22 mouse cellular contexts compared by ENCODE assay signal in the genomic region with DNA sequence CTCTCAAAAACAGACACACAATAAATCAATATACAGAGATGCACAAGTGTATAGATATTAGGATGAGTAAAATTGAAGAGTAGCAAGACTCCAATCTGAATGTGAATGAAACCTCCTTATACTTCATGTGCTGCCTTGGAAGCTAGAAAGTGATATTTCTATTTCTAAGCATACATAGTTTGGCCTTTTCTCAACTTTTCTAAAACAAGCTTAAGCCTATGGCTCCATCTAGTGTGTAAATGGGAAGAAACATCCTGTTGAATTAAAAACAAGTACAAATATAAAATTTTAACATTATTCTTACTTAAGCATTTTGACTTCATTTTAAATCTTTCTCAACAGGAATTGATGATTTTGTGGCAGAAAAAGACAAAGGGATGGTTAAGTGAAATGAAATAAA. TPM values are rescaled to one million over a fixed set of nuclear protein-coding genes. Genes with fewer than 3 reads are reported as not detected.
DNase-seq lines count a peak whose midpoint lies in the region; ATAC-seq and TF ChIP-seq lines count a peak whose summit lies in the region.
"Had no signal": no experiment of that assay in that cellular context is flagged by ENCODE, and none has a peak within 500 bp of the region (broad histone marks: within the 10 kb centered on the region; RNA-seq: fewer than 3 reads in every experiment).

No protein-coding gene starts in this region.

- ATAC-seq in heart, embryonic 12.5 days (ENCODE audit: insufficient number of reproducible peaks, low FRiP score): no peak
- no peak for ATAC-seq in liver, postnatal 0 days
- ATAC-seq in liver, embryonic 12.5 days: no peak
- no peak for ATAC-seq in stomach, postnatal 0 days (ENCODE audit: low FRiP score, low TSS enrichment)
- ATAC-seq in granulocyte monocyte progenitor cell, adult 5-6 weeks (replicated peaks; ENCODE audit: poor library complexity, severe bottlenecking): no peak

- no peaks in the 10 kb centered on the region for H3K36me3 ChIP-seq in heart, adult 2 months (ENCODE audit: control insufficient read depth, insufficient read depth, low read length)
- H3K36me3 ChIP-seq in heart, embryonic 12.5 days: no peaks in the 10 kb centered on the region
- H3K36me3 ChIP-seq in liver, postnatal 0 days (replicated peaks; ENCODE audit: insufficient read depth, low read length): no peaks in the 10 kb centered on the region
- H3K36me3 ChIP-seq in liver, embryonic 12.5 days: no peaks in the 10 kb centered on the region
- H3K36me3 ChIP-seq in stomach, postnatal 0 days (ENCODE audit: control insufficient read depth, insufficient read depth, low read length): no peaks in the 10 kb centered on the region
- H3K36me3 ChIP-seq: embryonic facial prominence, embryonic 13.5 days; limb, embryonic 12.5 days had no signal

- H3K27me3 ChIP-seq in heart, adult 2 months (ENCODE audit: control insufficient read depth, insufficient read depth, low read length): no peaks in the 10 kb centered on the region
- no peaks in the 10 kb centered on the region for H3K27me3 ChIP-seq in heart, embryonic 12.5 days (replicated peaks)
- H3K27me3 ChIP-seq in liver, postnatal 0 days (ENCODE audit: insufficient read depth, low read length): no peaks in the 10 kb centered on the region
- no peaks in the 10 kb centered on the region for H3K27me3 ChIP-seq in liver, embryonic 12.5 days (replicated peaks)
- no peaks in the 10 kb centered on the region for H3K27me3 ChIP-seq in stomach, postnatal 0 days (ENCODE audit: control insufficient read depth, insufficient read depth, low read length)
- H3K27me3 ChIP-seq: CH12.LX; embryonic facial prominence, embryonic 13.5 days; limb, embryonic 12.5 days had no signal

- H3K9me3 ChIP-seq in heart, embryonic 12.5 days (replicated peaks): no peaks in the 10 kb centered on the region
- H3K9me3 ChIP-seq in liver, postnatal 0 days (ENCODE audit: low read length): no peaks in the 10 kb centered on the region
- no peaks in the 10 kb centered on the region for H3K9me3 ChIP-seq in liver, embryonic 12.5 days (replicated peaks)
- H3K9me3 ChIP-seq in stomach, postnatal 0 days (ENCODE audit: control insufficient read depth, low read length): no peaks in the 10 kb centered on the region
- H3K9me3 ChIP-seq: embryonic facial prominence, embryonic 13.5 days; limb, embryonic 12.5 days had no signal

- H3K79me2 ChIP-seq in heart, adult 2 months (replicated peaks; ENCODE audit: control insufficient read depth, insufficient read depth, low read length): no peaks in the 10 kb centered on the region

- no peak for DNase-seq in heart, adult 2 months
- no peak for DNase-seq in liver, postnatal 0 days
- DNase-seq in adipocyte (ENCODE audit: low spot score): peak; percentile 42
- DNase-seq in stomach, postnatal 0 days (ENCODE audit: low spot score): no peak
- DNase-seq: heart, adult 11 months; heart, postnatal 14 days; right cerebral cortex, adult 18-20 months had no signal

- H3K27ac ChIP-seq in heart, adult 2 months: no peak overlapping the region
- H3K27ac ChIP-seq in heart, embryonic 12.5 days (ENCODE audit: poor library complexity, severe bottlenecking): no peak overlapping the region
- no peak overlapping the region for H3K27ac ChIP-seq in liver, postnatal 0 days (ENCODE audit: low read depth)
- no peak overlapping the region for H3K27ac ChIP-seq in liver, embryonic 12.5 days
- H3K27ac ChIP-seq in stomach, postnatal 0 days (replicated peaks): no peak overlapping the region
- H3K27ac ChIP-seq: embryonic facial prominence, embryonic 13.5 days; limb, embryonic 12.5 days; macrophage had no signal

- TF ChIP-seq CTCF in heart, adult 2 months (IDR thresholded peaks at IDR 0.05): peak; percentile 60
- 0 out of 2 replicates have a peak, but pooled peaks have one; percentile 4 for TF ChIP-seq CTCF in liver, postnatal 0 days (IDR thresholded peaks at IDR 0.05; ENCODE audit: low read depth)
- peak; percentile 60 for TF ChIP-seq CTCF in stomach, postnatal 0 days (IDR thresholded peaks at IDR 0.05; ENCODE audit: low read depth)

- intact Hi-C loops in heart, adult 2 months (cut with DNase I): no loop called here

- no peak overlapping the region for H3K9ac ChIP-seq in heart, adult 2 months (ENCODE audit: low read depth, low read length)
- no peak overlapping the region for H3K9ac ChIP-seq in heart, embryonic 12.5 days
- no peak overlapping the region for H3K9ac ChIP-seq in liver, postnatal 0 days (replicated peaks)
- H3K9ac ChIP-seq in liver, embryonic 12.5 days: no peak overlapping the region
- H3K9ac ChIP-seq in stomach, postnatal 0 days (ENCODE audit: low read length): no peak overlapping the region
- H3K9ac ChIP-seq: embryonic facial prominence, embryonic 13.5 days; limb, embryonic 12.5 days had no signal

- TF ChIP-seq POLR2A in heart, adult 2 months (IDR thresholded peaks at IDR 0.05; ENCODE audit: insufficient read depth, low read depth, low read length): no peak

- H3K4me3 ChIP-seq in heart, adult 2 months: no peak overlapping the region
- no peak overlapping the region for H3K4me3 ChIP-seq in heart, embryonic 12.5 days
- H3K4me3 ChIP-seq in liver, postnatal 0 days (ENCODE audit: low read depth, low read length): no peak overlapping the region
- no peak overlapping the region for H3K4me3 ChIP-seq in liver, embryonic 12.5 days
- no peak overlapping the region for H3K4me3 ChIP-seq in stomach, postnatal 0 days (ENCODE audit: low read depth, low read length)
- H3K4me3 ChIP-seq: embryonic facial prominence, embryonic 13.5 days; limb, embryonic 12.5 days had no signal

- H3K4me2 ChIP-seq in heart, embryonic 12.5 days: no peak overlapping the region
- H3K4me2 ChIP-seq in liver, postnatal 0 days (ENCODE audit: low read depth, low read length): no peak overlapping the region
- no peak overlapping the region for H3K4me2 ChIP-seq in liver, embryonic 12.5 days
- H3K4me2 ChIP-seq in stomach, postnatal 0 days (replicated peaks; ENCODE audit: low read depth): no peak overlapping the region
- H3K4me2 ChIP-seq: embryonic facial prominence, embryonic 13.5 days; limb, embryonic 12.5 days had no signal

- TF ChIP-seq EP300 in heart, adult 2 months (IDR thresholded peaks at IDR 0.05; ENCODE audit: insufficient read depth, low read depth, low read length): no peak
- TF ChIP-seq EP300 in liver, postnatal 0 days (IDR thresholded peaks at IDR 0.05; ENCODE audit: low read depth): no peak
- TF ChIP-seq EP300 in stomach, postnatal 0 days (optimal IDR thresholded peaks at IDR 0.05): no peak

- H3K4me1 ChIP-seq in heart, adult 2 months (ENCODE audit: control insufficient read depth, insufficient read depth, low read length): no peaks in the 10 kb centered on the region
- no peaks in the 10 kb centered on the region for H3K4me1 ChIP-seq in heart, embryonic 12.5 days (replicated peaks)
- no peaks in the 10 kb centered on the region for H3K4me1 ChIP-seq in liver, postnatal 0 days (ENCODE audit: insufficient read depth)
- no peaks in the 10 kb centered on the region for H3K4me1 ChIP-seq in liver, embryonic 12.5 days
- no peaks in the 10 kb centered on the region for H3K4me1 ChIP-seq in stomach, postnatal 0 days (replicated peaks; ENCODE audit: control insufficient read depth, insufficient read depth)
- H3K4me1 ChIP-seq: embryonic facial prominence, embryonic 13.5 days; limb, embryonic 12.5 days had no signal

RNA-seq across cellular contexts. Expression of a gene that starts 28.9 kb away (rescaled TPM):
- total RNA-seq in heart, adult 2 months (2021): not detected
- polyA plus RNA-seq in heart, adult 2 months (2012; rRNA removed): not detected in 2 replicates
- not detected in 2 replicates for polyA plus RNA-seq in heart, embryonic 12.5 days (2016; fragmentation: Nextera tagmentation; extraction: Ambion mirVana)
- polyA plus RNA-seq in liver, postnatal 0 days (2015; fragmentation: Nextera tagmentation; extraction: Ambion mirVana): not detected in 2 replicates
- polyA plus RNA-seq in liver, embryonic 12.5 days (2016; fragmentation: Nextera tagmentation; extraction: Ambion mirVana): not detected in 2 replicates
- polyA plus RNA-seq in stomach, postnatal 0 days (2015; fragmentation: Nextera tagmentation; extraction: Ambion mirVana): 0.04 TPM in 1 of 2 replicates, not detected in the other
- total RNA-seq in granulocyte monocyte progenitor cell, adult 5-6 weeks (2014; fragmentation: Nextera tagmentation): not detected in 2 replicates
- total RNA-seq in granulocyte monocyte progenitor cell, adult 5-6 weeks (2017): not detected in 2 replicates
- total RNA-seq: adrenal gland, adult 18-20 months; CH12.LX; heart, postnatal 14 days; layer of hippocampus, postnatal 14 days; monocyte, adult 5-6 weeks had no signal
- polyA plus RNA-seq: embryonic facial prominence, embryonic 13.5 days; frontal cortex, adult 2 months; kidney, embryonic 16.5 days; limb, embryonic 12.5 days; liver, embryonic 16.5 days; macrophage; neural tube, embryonic 14.5 days; spleen, adult 2 months had no signal

Comparison
In these comparisons a context has a peak if more than half of its experiments do, and no peak if none do; other contexts are left out.
1. CTCF ChIP-seq: peak in every context shown above with its lines; median percentile 60 in heart, adult 2 months; 60 in stomach, postnatal 0 days; 4 in liver, postnatal 0 days.